Mouse (Mus musculus): ENCODE measurements around the gene Acsl5.

- TF ChIP-seq CTCF (conservative IDR thresholded peaks at IDR 0.05; ENCODE audit: low read length) (no peak), NANOG (IDR thresholded peaks at IDR 0.05; ENCODE audit: borderline replicate concordance, low read length) (no peak)
Measured at GRCm38 (mm10) chr19:55207205-55207604, 44.5 kb upstream of the Acsl5 start.

Data from E14TG2a.4 (cell line).